Mouse (Mus musculus): ENCODE measurements at regions not wholly inside any gene's neighbourhood (a gene's known extent, or its start where the extent isn't known, plus 50 kb on each side); places are given as distances from the start of the nearest gene placed in this dataset.

DNA sequence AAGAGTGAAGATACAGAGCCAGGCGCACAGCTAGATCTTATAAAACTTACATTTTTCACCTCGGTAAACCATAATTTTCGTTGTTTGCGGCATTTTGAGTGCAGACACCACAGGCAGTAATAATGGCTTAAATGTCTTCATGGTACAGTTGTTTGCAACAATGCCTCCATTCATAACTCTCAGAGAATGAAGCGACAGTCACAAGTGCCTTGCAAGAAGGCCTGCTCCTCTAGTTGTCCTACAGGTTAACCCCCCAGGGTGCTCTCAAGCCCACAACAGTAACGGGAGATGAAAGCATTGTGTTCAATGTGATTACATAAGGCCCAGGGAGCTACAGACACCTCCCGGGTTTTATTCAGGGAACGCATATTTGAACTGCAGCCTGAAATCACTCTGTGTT, 150.1 kb upstream of the Fat1 start:
- TF ChIP-seq GATA1 (IDR thresholded peaks at IDR 0.05; ENCODE audit: borderline replicate concordance, low read length), result no peak
- TF ChIP-seq FLI1 (IDR thresholded peaks at IDR 0.05; ENCODE audit: low read length), result no peak

All from megakaryocyte, embryonic 14.5 days (primary cell).